23 mouse cellular contexts compared by ENCODE assay signal in genomic region chr2:130568921-130569320, GRCm38 (mm10). TPM values are rescaled to one million over a fixed set of nuclear protein-coding genes. Genes with fewer than 3 reads are reported as not detected.
"Had no signal": no experiment of that assay in that cellular context is flagged by ENCODE, and none has a peak within 500 bp of the region (broad histone marks: within the 10 kb centered on the region; RNA-seq: fewer than 3 reads in every experiment).

No protein-coding gene starts in this region.

- H3K4me2 ChIP-seq: hindbrain, embryonic 15.5 days; limb, embryonic 12.5 days; limb, embryonic 15.5 days; lung, embryonic 15.5 days had no signal

- DNase-seq: left cerebral cortex, postnatal 4 days; lung, adult 18-20 months; lung, postnatal 10 days; lung, postnatal 36 days; midbrain, embryonic 14.5 days; thymus, adult 18-20 months; thymus, postnatal 36 days had no signal

- H3K4me3 ChIP-seq: hindbrain, embryonic 15.5 days; limb, embryonic 12.5 days; limb, embryonic 15.5 days; lung, embryonic 15.5 days; megakaryocyte, embryonic 14.5 days; midbrain, embryonic 10.5 days had no signal

- H3K27ac ChIP-seq: hindbrain, embryonic 15.5 days; kidney, postnatal 0 days; limb, embryonic 12.5 days; limb, embryonic 15.5 days; liver, embryonic 14.5 days; lung, embryonic 15.5 days; midbrain, embryonic 10.5 days had no signal

- H3K9ac ChIP-seq: hindbrain, embryonic 15.5 days; limb, embryonic 12.5 days; limb, embryonic 15.5 days; liver, embryonic 14.5 days; lung, embryonic 15.5 days had no signal

- H3K9me3 ChIP-seq: hindbrain, embryonic 15.5 days; limb, embryonic 12.5 days; limb, embryonic 15.5 days; lung, embryonic 15.5 days; megakaryocyte, embryonic 14.5 days; midbrain, embryonic 10.5 days had no signal

- H3K27me3 ChIP-seq: limb, embryonic 15.5 days had no signal

RNA-seq across cellular contexts. Expression of gene Oxt, which starts 7.1 kb away (rescaled TPM):
- polyA plus RNA-seq: hindbrain, embryonic 15.5 days; intestine, embryonic 14.5 days; limb, embryonic 12.5 days; limb, embryonic 15.5 days; liver, embryonic 14.5 days; lung, embryonic 15.5 days; midbrain, embryonic 10.5 days; neural tube, embryonic 14.5 days; small intestine, adult 2 months; stomach, embryonic 16.5 days; testis, adult 2 months; urinary bladder, adult 2 months had no signal

RNA-seq across cellular contexts. Expression of gene Avp, which starts 13.4 kb away (rescaled TPM):
- polyA plus RNA-seq: hindbrain, embryonic 15.5 days; intestine, embryonic 14.5 days; kidney, postnatal 0 days; limb, embryonic 12.5 days; limb, embryonic 15.5 days; liver, embryonic 14.5 days; lung, embryonic 15.5 days; midbrain, embryonic 10.5 days; midbrain, embryonic 14.5 days; neural tube, embryonic 11.5 days; small intestine, adult 2 months; spleen, adult 2 months; stomach, embryonic 16.5 days; testis, adult 2 months; urinary bladder, adult 2 months had no signal
